Mouse (Mus musculus) lung, embryonic 14.5 days (tissue): Measurements from ENCODE around the gene Card14. TPM values are rescaled to one million over a fixed set of nuclear protein-coding genes. Genes with fewer than 3 reads are reported as not detected.

ENCODE experiments used
- ATAC-seq: fragments of 200-750 bp; cut with Nextera tagmentation; 2 replicates; pipeline ENCODE4 v1.8.0; 2017; ENCODE audit warnings: mild to moderate bottlenecking, moderate TSS enrichment, moderate library complexity; ENCODE audit not compliant: insufficient read depth
- DNase-seq: peaks from one replicate; pipeline ENCODE4 v3.0.0-alpha.2; 2015
- H3K27ac ChIP-seq: fragments of 300-500 bp; sonication (generic); 2 replicates; pipeline ENCODE4 v1.5.1; 2014; ENCODE audit warnings: low read depth, mild to moderate bottlenecking, moderate library complexity
- H3K27me3 ChIP-seq: fragments of 300-500 bp; sonication (generic); 2 replicates; pipeline ENCODE4 v1.6.1; 2014; ENCODE audit warnings: low read length, control low read depth; ENCODE audit not compliant: insufficient read depth
- H3K36me3 ChIP-seq: fragments of 300-500 bp; sonication (generic); 2 replicates; pipeline ENCODE4 v1.6.1; 2014; ENCODE audit warnings: control low read depth; ENCODE audit not compliant: insufficient read depth
- H3K4me1 ChIP-seq: fragments of 300-500 bp; sonication (generic); 2 replicates; pipeline ENCODE4 v1.6.1; 2014; ENCODE audit warnings: antibody characterized with exemption, control low read depth; ENCODE audit not compliant: insufficient read depth
- H3K4me2 ChIP-seq: fragments of 300-500 bp; sonication (generic); 2 replicates; pipeline ENCODE4 v1.6.1; 2014; ENCODE audit warnings: mild to moderate bottlenecking
- H3K4me3 ChIP-seq: fragments of 300-500 bp; sonication (generic); 2 replicates; pipeline ENCODE4 v1.5.1; 2014; ENCODE audit warnings: low read depth, low read length
- H3K9ac ChIP-seq: fragments of 300-500 bp; sonication (generic); 2 replicates; pipeline ENCODE4 v1.6.1; 2014
- H3K9me3 ChIP-seq: fragments of 300-500 bp; sonication (generic); 2 replicates; pipeline ENCODE4 v1.6.1; 2016; ENCODE audit warnings: low read depth, low read length, control low read depth
- CTCF ChIP-seq: IDR thresholded peaks from 2 replicates; pipeline ENCODE4 v1.5.1; 2016; ENCODE audit warnings: antibody characterized with exemption, low read depth
- WGBS: fragments of 180-500 bp; shearing (Covaris S2); extraction: QIAGEN DNeasy Blood & Tissue Kit; methylation state at CpG from one replicate; pipeline ENCODE4 v1.1.7; 2014; 5-methylcytosine and 5-hydroxymethylcytosine counted together
- polyA plus RNA-seq: library from polyadenylated mRNA; unstranded; fragments of >200 nt; fragmentation: Nextera tagmentation; extraction: Ambion mirVana; gene quantifications from 2 replicates; pipeline ENCODE4 v1.2.1, GENCODE M21; 2014

Gene Card14
- polyA plus RNA-seq, 1 experiment from 2014 or later = not detected

GRCm38 (mm10) chr11:119300986-119301385 lies 6.6 kb upstream of the Card14 start:
- Histone ChIP-seq H3K36me3 (peaks cover 26% of the 10 kb centered on the region), H3K9me3 (no peaks in the 10 kb centered on the region), H3K27ac (no peak overlapping the region), H3K27me3 (no peaks in the 10 kb centered on the region), H3K4me3 (peak overlapping the region; percentile 96; the same call in 1 of the 2 replicates), H3K9ac (peak overlapping the region; percentile 98; the same call in 1 of the 2 replicates), H3K4me1 (peaks cover 4% of the 10 kb centered on the region; the same call in 1 of the 2 replicates), H3K4me2 (peak overlapping the region; percentile 94)
- ATAC-seq = no peak
- 20% methylated on average over 2 of the region's 2 CpGs for WGBS
- TF ChIP-seq CTCF = no peak
- DNase-seq = peak; percentile 7

GRCm38 (mm10) chr11:119304904-119305712 lies 2.5 kb upstream of the Card14 start:
- Histone ChIP-seq H3K4me1 (no peaks in the 10 kb centered on the region), H3K4me2 (no peak overlapping the region), H3K27me3 (no peaks in the 10 kb centered on the region), H3K4me3 (no peak overlapping the region), H3K36me3 (no peaks in the 10 kb centered on the region), H3K9ac (no peak overlapping the region), H3K27ac (no peak overlapping the region), H3K9me3 (no peaks in the 10 kb centered on the region)
- 43% methylated on average over 16 of the region's 16 CpGs for WGBS
- no peak for ATAC-seq
- peak; percentile 78 for DNase-seq
- TF ChIP-seq CTCF = peak; percentile 84

- no peak for DNase-seq
- ATAC-seq = no peak
- no peaks in the 10 kb centered on the region for H3K27me3 ChIP-seq
- H3K4me3 ChIP-seq = no peak overlapping the region
- no peak overlapping the region for H3K4me2 ChIP-seq
- no peaks in the 10 kb centered on the region for H3K9me3 ChIP-seq
- peak overlapping the region; percentile 1; the same call in 1 of the 2 replicates for H3K27ac ChIP-seq
- no peaks in the 10 kb centered on the region for H3K36me3 ChIP-seq
- no peaks in the 10 kb centered on the region for H3K4me1 ChIP-seq
- no peak for TF ChIP-seq CTCF
- no peak overlapping the region for H3K9ac ChIP-seq
- 47% methylated on average over 13 of the region's 13 CpGs for WGBS
Measured at GRCm38 (mm10) chr11:119306762-119307657, 558 bp upstream of the Card14 start.

GRCm38 (mm10) chr11:119307916-119308315 lies 348 bp downstream of the Card14 start:
- ATAC-seq = no peak
- no peaks in the 10 kb centered on the region for H3K9me3 ChIP-seq
- no peaks in the 10 kb centered on the region for H3K27me3 ChIP-seq
- 13% methylated on average over 11 of the region's 11 CpGs for WGBS
- no peak overlapping the region for H3K4me3 ChIP-seq
- no peak for TF ChIP-seq CTCF
- H3K4me1 ChIP-seq = no peaks in the 10 kb centered on the region
- no peak overlapping the region for H3K27ac ChIP-seq
- peak; percentile 13 for DNase-seq
- no peak overlapping the region for H3K9ac ChIP-seq
- H3K4me2 ChIP-seq = no peak overlapping the region
- no peaks in the 10 kb centered on the region for H3K36me3 ChIP-seq

GRCm38 (mm10) chr11:119310621-119311020 lies 3.1 kb downstream of the Card14 start:
- Histone ChIP-seq H3K4me3 (no peak overlapping the region), H3K27me3 (no peaks in the 10 kb centered on the region), H3K4me1 (no peaks in the 10 kb centered on the region), H3K27ac (no peak overlapping the region), H3K36me3 (no peaks in the 10 kb centered on the region), H3K4me2 (no peak overlapping the region), H3K9me3 (no peaks in the 10 kb centered on the region), H3K9ac (no peak overlapping the region)
- WGBS = 16% methylated on average over 10 of the region's 10 CpGs
- no peak for DNase-seq
- no peak for TF ChIP-seq CTCF
- no peak for ATAC-seq

GRCm38 (mm10) chr11:119314252-119314936 lies 6.8 kb downstream of the Card14 start:
- no peak for ATAC-seq
- no peak overlapping the region for H3K4me3 ChIP-seq
- H3K4me2 ChIP-seq = no peak overlapping the region
- no peak overlapping the region for H3K9ac ChIP-seq
- WGBS = 63% methylated on average over 17 of the region's 17 CpGs
- TF ChIP-seq CTCF = no peak
- DNase-seq = no peak
- H3K36me3 ChIP-seq = no peaks in the 10 kb centered on the region
- H3K9me3 ChIP-seq = no peaks in the 10 kb centered on the region
- H3K27ac ChIP-seq = no peak overlapping the region
- H3K27me3 ChIP-seq = no peaks in the 10 kb centered on the region
- no peaks in the 10 kb centered on the region for H3K4me1 ChIP-seq
